Mouse (Mus musculus) left cerebral cortex, adult 2 months (tissue): ENCODE measurements around the gene Lhx5. TPM values are rescaled to one million over a fixed set of nuclear protein-coding genes. Genes with fewer than 3 reads are reported as not detected.

Experiments used
- DNase-seq, 2 experiments: peaks; one replicate each; pipeline ENCODE4 v3.0.0; 2021 to 2022; ENCODE audit warnings: low spot score in 2 of 2, mixed read lengths in 1 of 2; ENCODE audit errors: extremely low spot score in 1 of 2
- H3K27ac ChIP-seq: fragments of 200-600 bp; 2 replicates; pipeline ENCODE4 v1.8.1; 2022
- H3K4me3 ChIP-seq: fragments of 200-600 bp; 2 replicates; pipeline ENCODE4 v1.8.1; 2022
- CTCF ChIP-seq: fragments of 200-600 bp; IDR thresholded peaks from 2 replicates; pipeline ENCODE4 v1.8.1; 2022; ENCODE audit warnings: antibody characterized with exemption, mild to moderate bottlenecking, moderate library complexity
- intact Hi-C: fragments of 180-260 bp; cut with DNase I; formaldehyde crosslinking; loops from one replicate; pipeline ENCODE4 v1.15.1; 2025
- total RNA-seq, 2 experiments: library from RNA; stranded (reverse); gene quantifications; 2 replicates each; pipeline ENCODE4 v1.2.3; 2021

The Lhx5 gene
- total RNA-seq, 2 experiments from 2014 or later: not detected

- no peak for DNase-seq
- no peak overlapping the region for H3K27ac ChIP-seq
- no peak overlapping the region for H3K4me3 ChIP-seq
- TF ChIP-seq CTCF: no peak
- intact Hi-C loops: no loop called here
Measured at GRCm38 (mm10) chr5:120468830-120469229, 37.3 kb downstream of the Lhx5 start.

- intact Hi-C loops: no loop called here
- Histone ChIP-seq H3K27ac (no peak overlapping the region), H3K4me3 (no peak overlapping the region)
- no peak for DNase-seq
- TF ChIP-seq CTCF: no peak
Measured at GRCm38 (mm10) chr5:120471538-120471937, 40.0 kb downstream of the Lhx5 start.

GRCm38 (mm10) chr5:120472770-120473169 lies 41.3 kb downstream of the Lhx5 start, which contains the start of gene Sdsl:
Gene Sdsl (minus strand): TSS chr5:120472810.
- TF ChIP-seq CTCF: no peak
- no peak within 1 kb of the TSS for H3K27ac ChIP-seq
- intact Hi-C loops: no loop called here
- no peak within 1 kb of the TSS for H3K4me3 ChIP-seq
- no peak for DNase-seq

GRCm38 (mm10) chr5:120473361-120473760 lies 41.9 kb downstream of the Lhx5 start:
- intact Hi-C loops: no loop called here
- Histone ChIP-seq H3K27ac (no peak overlapping the region), H3K4me3 (no peak overlapping the region)
- no peak for TF ChIP-seq CTCF
- no peak for DNase-seq

GRCm38 (mm10) chr5:120475861-120476260 lies 44.4 kb downstream of the Lhx5 start:
- DNase-seq: no peak
- Histone ChIP-seq H3K27ac (no peak overlapping the region), H3K4me3 (no peak overlapping the region)
- TF ChIP-seq CTCF: no peak
- intact Hi-C loops: no loop called here

- no peak for DNase-seq
- intact Hi-C loops: no loop called here
Measured at GRCm38 (mm10) chr5:120476296-120476695, 44.8 kb downstream of the Lhx5 start, which contains the start of gene Sds. Gene Sds (plus strand): TSS chr5:120476526.

GRCm38 (mm10) chr5:120477993-120478392 lies 46.5 kb downstream of the Lhx5 start:
- no peak for TF ChIP-seq CTCF
- H3K27ac ChIP-seq: no peak overlapping the region
- DNase-seq: no peak
- intact Hi-C loops: no loop called here
- H3K4me3 ChIP-seq: no peak overlapping the region

More at GRCm38 (mm10) chr5:120476296-120476695, 44.8 kb downstream of the Lhx5 start, which contains the start of gene Sds:
- TF ChIP-seq CTCF: no peak
- Histone ChIP-seq H3K27ac (no peak within 1 kb of the TSS), H3K4me3 (no peak within 1 kb of the TSS)

- H3K27ac ChIP-seq: no peak overlapping the region
- no peak for DNase-seq
- intact Hi-C loops: no loop called here
- peak; percentile 39 for TF ChIP-seq CTCF
- no peak overlapping the region for H3K4me3 ChIP-seq
Measured at GRCm38 (mm10) chr5:120479538-120479937, 48.0 kb downstream of the Lhx5 start.

GRCm38 (mm10) chr5:120481205-120481604 lies 49.7 kb downstream of the Lhx5 start:
- intact Hi-C loops: no loop called here
- DNase-seq: no peak
- Histone ChIP-seq H3K4me3 (no peak overlapping the region), H3K27ac (no peak overlapping the region)
- TF ChIP-seq CTCF: no peak

- DNase-seq: no peak
- H3K4me3 ChIP-seq: no peak overlapping the region
- H3K27ac ChIP-seq: no peak overlapping the region
- TF ChIP-seq CTCF: no peak
- intact Hi-C loops: no loop called here
Measured at GRCm38 (mm10) chr5:120483399-120483798, 51.9 kb downstream of the Lhx5 start.

- Histone ChIP-seq H3K27ac (no peak overlapping the region), H3K4me3 (no peak overlapping the region)
- no peak for DNase-seq
- no peak for TF ChIP-seq CTCF
- intact Hi-C loops: no loop called here
Measured at GRCm38 (mm10) chr5:120487844-120488243, 56.3 kb downstream of the Lhx5 start.

GRCm38 (mm10) chr5:120490679-120491192 lies 59.2 kb downstream of the Lhx5 start:
- peak overlapping the region; percentile 55 for H3K27ac ChIP-seq
- DNase-seq: peak in 1 of 2 experiments; percentile 47
- intact Hi-C loops: no loop called here
- H3K4me3 ChIP-seq: no peak overlapping the region
- TF ChIP-seq CTCF: no peak

Other genes with a start within 250 kb of the Lhx5 start
- 1 to 10 TPM; 5.3 to 7.4 TPM for gene Sdsl, start 41.1 kb downstream of the Lhx5 start, total RNA-seq
- gene Sds, start 44.8 kb downstream of the Lhx5 start, total RNA-seq: under 1 TPM in 1 of 2 experiments, not detected in 1; 0.61 TPM
- gene Plbd2, start 71.9 kb downstream of the Lhx5 start, total RNA-seq: 10 to 100 TPM; 60.6 to 61.7 TPM
- 1 to 10 TPM; 4.5 to 7.5 TPM for gene Slc8b1, start 79.5 kb downstream of the Lhx5 start, total RNA-seq
- gene Tpcn1, start 157.0 kb downstream of the Lhx5 start, total RNA-seq: 10 to 100 TPM; 36.8 to 42.1 TPM
- gene Iqcd, start 157.3 kb downstream of the Lhx5 start, total RNA-seq: under 1 TPM; 0.47 to 0.75 TPM
- gene Rita1, start 180.9 kb downstream of the Lhx5 start, total RNA-seq: 10 to 100 TPM; 29.5 to 29.9 TPM
- 10 to 100 TPM; 38.6 to 41.0 TPM for gene Ddx54, start 181.0 kb downstream of the Lhx5 start, total RNA-seq
- gene Cfap73, start 202.5 kb downstream of the Lhx5 start, total RNA-seq: under 1 TPM in 1 of 2 experiments, not detected in 1; 0.52 TPM
- 10 to 100 TPM; 85.3 TPM for gene Rasal1, start 217.1 kb downstream of the Lhx5 start, total RNA-seq